Mouse (Mus musculus) liver, embryonic 14.5 days (tissue): ENCODE data around the gene Vps52. TPM values are rescaled to one million over a fixed set of nuclear protein-coding genes. Genes with fewer than 3 reads are reported as not detected.

Source experiments
- ATAC-seq: fragments of 200-750 bp; cut with Nextera tagmentation; 2 replicates; pipeline ENCODE4 v1.8.0; 2017; ENCODE audit warnings: moderate number of reproducible peaks, mild to moderate bottlenecking, moderate library complexity; ENCODE audit not compliant: insufficient read depth
- DNase-seq, 3 experiments: peaks; one replicate each; pipeline ENCODE4 v3.0.0-alpha.2; 2012 to 2013; ENCODE audit warnings: low read depth in 3 of 3, low spot score in 3 of 3
- H3K27ac ChIP-seq: fragments of 300-500 bp; sonication (generic); 2 replicates; pipeline ENCODE4 v1.5.1; 2014; ENCODE audit warnings: moderate library complexity, mild to moderate bottlenecking, control low read depth, inconsistent platforms
- H3K27me3 ChIP-seq: fragments of 300-500 bp; sonication (generic); 2 replicates; pipeline ENCODE4 v1.6.1; 2014; ENCODE audit warnings: mild to moderate bottlenecking, low read length, moderate library complexity; ENCODE audit not compliant: control insufficient read depth, insufficient read depth
- H3K36me3 ChIP-seq: fragments of 300-500 bp; sonication (generic); replicated peaks from 2 replicates; pipeline ENCODE4 v1.6.1; 2014; ENCODE audit warnings: low read depth; ENCODE audit not compliant: control insufficient read depth, insufficient read depth
- H3K4me1 ChIP-seq, 2 experiments: fragments of 200-500 bp in 1 of 2; fragments of 300-500 bp in 1 of 2; sonication (generic) in 1 of 2; replicated peaks; 2 replicates each; pipeline ENCODE4 v1.6.1; 2012 to 2014; ENCODE audit warnings: antibody characterized with exemption in 1 of 2, inconsistent platforms in 1 of 2, low read length in 1 of 2; ENCODE audit not compliant: control insufficient read depth in 2 of 2, insufficient read depth in 2 of 2
- H3K4me2 ChIP-seq: fragments of 300-500 bp; sonication (generic); 2 replicates; pipeline ENCODE4 v1.6.1; 2014; ENCODE audit warnings: low read depth, mild to moderate bottlenecking, control low read depth, moderate library complexity
- H3K4me3 ChIP-seq, 2 experiments: fragments of 200-500 bp in 1 of 2; fragments of 300-500 bp in 1 of 2; sonication (generic) in 1 of 2; 2 replicates each; pipeline ENCODE4 v1.5.1; 2012 to 2014; ENCODE audit warnings: low read depth in 2 of 2, low read length in 2 of 2, mild to moderate bottlenecking in 2 of 2, control low read depth in 1 of 2, inconsistent platforms in 1 of 2, moderate library complexity in 1 of 2; ENCODE audit not compliant: insufficient read depth in 1 of 2
- H3K9ac ChIP-seq: fragments of 300-500 bp; sonication (generic); replicated peaks from 2 replicates; pipeline ENCODE4 v1.6.1; 2014; ENCODE audit warnings: mild to moderate bottlenecking, control low read depth, moderate library complexity
- H3K9me3 ChIP-seq: fragments of 300-500 bp; sonication (generic); 2 replicates; pipeline ENCODE4 v1.6.1; 2016; ENCODE audit warnings: low read length, mixed read lengths; ENCODE audit not compliant: control insufficient read depth
- EP300 ChIP-seq: IDR thresholded peaks from 2 replicates; pipeline ENCODE4 v1.6.1; 2016; ENCODE audit warnings: antibody characterized with exemption, low read depth
- WGBS: fragments of 180-500 bp; shearing (Covaris S2); extraction: QIAGEN DNeasy Blood & Tissue Kit; methylation state at CpG from one replicate; pipeline ENCODE4 v1.1.7; 2014; ENCODE audit not compliant: insufficient replicate concordance; 5-methylcytosine and 5-hydroxymethylcytosine counted together
- polyA plus RNA-seq, 2 experiments: library from polyadenylated mRNA; depleted of rRNA in 1 of 2; stranded (reverse) in 1 of 2; unstranded in 1 of 2; fragments of >200 nt; fragmentation: Nextera tagmentation in 1 of 2; extraction: Ambion mirVana in 1 of 2; gene quantifications; 2 replicates each; pipeline versions ENCODE4 v1.2.1 to v1.2.3; 2012 to 2014

Vps52 gene
- polyA plus RNA-seq, 2 experiments: 15.2 to 17.4 TPM

GRCm38 (mm10) chr17:34013436-34013835, 57.8 kb downstream of the Vps52 start:
- Histone ChIP-seq H3K9me3 (no peaks in the 10 kb centered on the region; the same call in 1 of the 2 replicates), H3K36me3 (no peaks in the 10 kb centered on the region), H3K27me3 (no peaks in the 10 kb centered on the region), H3K4me3 (no peak overlapping the region), H3K9ac (no peak overlapping the region), H3K27ac (no peak overlapping the region), H3K4me2 (no peak overlapping the region), H3K4me1 (no peaks in the 10 kb centered on the region)
- WGBS: 78% methylated on average over 8 of the region's 8 CpGs
- TF ChIP-seq EP300: no peak
- ATAC-seq: no peak
- no peak for DNase-seq

Other genes with a start within 250 kb of the Vps52 start
Only the 30 nearest of the 33 such genes appear.
- gene Rab11b, start 195.3 kb upstream of the Vps52 start, polyA plus RNA-seq (2012; rRNA removed): 91.1 and 101 TPM in 2 replicates
- 62.6 and 74.3 TPM in 2 replicates for gene Rab11b, start 195.3 kb upstream of the Vps52 start, polyA plus RNA-seq (2014; fragmentation: Nextera tagmentation; extraction: Ambion mirVana)
- gene Angptl4, start 174.0 kb upstream of the Vps52 start, polyA plus RNA-seq (2012; rRNA removed): 6.1 and 6.3 TPM in 2 replicates
- 12.8 and 15.2 TPM in 2 replicates for gene Angptl4, start 174.0 kb upstream of the Vps52 start, polyA plus RNA-seq (2014; fragmentation: Nextera tagmentation; extraction: Ambion mirVana)
- gene Kank3, start 145.3 kb upstream of the Vps52 start, polyA plus RNA-seq (2012; rRNA removed): 7.1 and 7.6 TPM in 2 replicates
- gene Kank3, start 145.3 kb upstream of the Vps52 start, polyA plus RNA-seq (2014; fragmentation: Nextera tagmentation; extraction: Ambion mirVana): 7.3 and 7.7 TPM in 2 replicates
- gene Rps28, start 131.2 kb upstream of the Vps52 start, polyA plus RNA-seq (2012; rRNA removed): 593 and 901 TPM in 2 replicates
- gene Rps28, start 131.2 kb upstream of the Vps52 start, polyA plus RNA-seq (2014; fragmentation: Nextera tagmentation; extraction: Ambion mirVana): 693 and 702 TPM in 2 replicates
- gene Ndufa7, start 131.2 kb upstream of the Vps52 start, polyA plus RNA-seq (2012; rRNA removed): 146 and 149 TPM in 2 replicates
- 271 and 282 TPM in 2 replicates for gene Ndufa7, start 131.2 kb upstream of the Vps52 start, polyA plus RNA-seq (2014; fragmentation: Nextera tagmentation; extraction: Ambion mirVana)
- gene Cd320, start 112.7 kb upstream of the Vps52 start, polyA plus RNA-seq (2012; rRNA removed): 5.2 and 6.7 TPM in 2 replicates
- gene Cd320, start 112.7 kb upstream of the Vps52 start, polyA plus RNA-seq (2014; fragmentation: Nextera tagmentation; extraction: Ambion mirVana): 16.1 and 16.9 TPM in 2 replicates
- not detected in 2 replicates for gene Gm7029, start 82.0 kb upstream of the Vps52 start, polyA plus RNA-seq (2012; rRNA removed)
- gene Gm7029, start 82.0 kb upstream of the Vps52 start, polyA plus RNA-seq (2014; fragmentation: Nextera tagmentation; extraction: Ambion mirVana): not detected in 2 replicates
- 37.2 and 40.8 TPM in 2 replicates for gene Kifc1, start 65.2 kb upstream of the Vps52 start, polyA plus RNA-seq (2012; rRNA removed)
- 7.2 and 7.9 TPM in 2 replicates for gene Kifc1, start 65.2 kb upstream of the Vps52 start, polyA plus RNA-seq (2014; fragmentation: Nextera tagmentation; extraction: Ambion mirVana)
- 0.36 and 0.44 TPM in 2 replicates for gene Platr17, start 50.7 kb upstream of the Vps52 start, polyA plus RNA-seq (2012; rRNA removed)
- gene Platr17, start 50.7 kb upstream of the Vps52 start, polyA plus RNA-seq (2014; fragmentation: Nextera tagmentation; extraction: Ambion mirVana): 0.20 and 0.29 TPM in 2 replicates
- 11.1 and 14.7 TPM in 2 replicates for gene Daxx, start 46.4 kb upstream of the Vps52 start, polyA plus RNA-seq (2012; rRNA removed)
- gene Daxx, start 46.4 kb upstream of the Vps52 start, polyA plus RNA-seq (2014; fragmentation: Nextera tagmentation; extraction: Ambion mirVana): 14.8 and 15.3 TPM in 2 replicates
- 10.4 and 10.6 TPM in 2 replicates for gene Tapbp, start 39.9 kb upstream of the Vps52 start, polyA plus RNA-seq (2012; rRNA removed)
- gene Tapbp, start 39.9 kb upstream of the Vps52 start, polyA plus RNA-seq (2014; fragmentation: Nextera tagmentation; extraction: Ambion mirVana): 24.0 and 28.7 TPM in 2 replicates
- gene Zbtb22, start 39.9 kb upstream of the Vps52 start, polyA plus RNA-seq (2012; rRNA removed): 10.6 and 12.1 TPM in 2 replicates
- 4.7 and 4.8 TPM in 2 replicates for gene Zbtb22, start 39.9 kb upstream of the Vps52 start, polyA plus RNA-seq (2014; fragmentation: Nextera tagmentation; extraction: Ambion mirVana)
- 17.0 and 19.6 TPM in 2 replicates for gene Rgl2, start 26.3 kb upstream of the Vps52 start, polyA plus RNA-seq (2012; rRNA removed)
- 4.9 and 5.9 TPM in 2 replicates for gene Rgl2, start 26.3 kb upstream of the Vps52 start, polyA plus RNA-seq (2014; fragmentation: Nextera tagmentation; extraction: Ambion mirVana)
- gene Pfdn6, start 15.5 kb upstream of the Vps52 start, polyA plus RNA-seq (2012; rRNA removed): 36.8 and 62.4 TPM in 2 replicates
- 103 TPM in 2 replicates for gene Pfdn6, start 15.5 kb upstream of the Vps52 start, polyA plus RNA-seq (2014; fragmentation: Nextera tagmentation; extraction: Ambion mirVana)
- 17.3 and 18.9 TPM in 2 replicates for gene Wdr46, start 15.2 kb upstream of the Vps52 start, polyA plus RNA-seq (2012; rRNA removed)
- gene Wdr46, start 15.2 kb upstream of the Vps52 start, polyA plus RNA-seq (2014; fragmentation: Nextera tagmentation; extraction: Ambion mirVana): 8.0 and 11.6 TPM in 2 replicates
- gene B3galt4, start 4.3 kb upstream of the Vps52 start, polyA plus RNA-seq (2012; rRNA removed): 1.1 and 1.3 TPM in 2 replicates
- 1.1 and 1.8 TPM in 2 replicates for gene B3galt4, start 4.3 kb upstream of the Vps52 start, polyA plus RNA-seq (2014; fragmentation: Nextera tagmentation; extraction: Ambion mirVana)
- 829 and 1,098 TPM in 2 replicates for gene Rps18, start 189 bp downstream of the Vps52 start, polyA plus RNA-seq (2012; rRNA removed)
- gene Rps18, start 189 bp downstream of the Vps52 start, polyA plus RNA-seq (2014; fragmentation: Nextera tagmentation; extraction: Ambion mirVana): 1,411 and 1,430 TPM in 2 replicates
- gene H2-K1, start 44.5 kb downstream of the Vps52 start, polyA plus RNA-seq (2012; rRNA removed): 124 and 137 TPM in 2 replicates
- gene H2-K1, start 44.5 kb downstream of the Vps52 start, polyA plus RNA-seq (2014; fragmentation: Nextera tagmentation; extraction: Ambion mirVana): 107 and 108 TPM in 2 replicates
- 7.6 and 9.7 TPM in 2 replicates for gene Ring1, start 68.9 kb downstream of the Vps52 start, polyA plus RNA-seq (2012; rRNA removed)
- gene Ring1, start 68.9 kb downstream of the Vps52 start, polyA plus RNA-seq (2014; fragmentation: Nextera tagmentation; extraction: Ambion mirVana): 1.2 and 1.7 TPM in 2 replicates
- 30.6 and 32.8 TPM in 2 replicates for gene H2-Ke6, start 72.2 kb downstream of the Vps52 start, polyA plus RNA-seq (2012; rRNA removed)
- gene H2-Ke6, start 72.2 kb downstream of the Vps52 start, polyA plus RNA-seq (2014; fragmentation: Nextera tagmentation; extraction: Ambion mirVana): 22.3 and 24.9 TPM in 2 replicates
- 27.0 and 28.1 TPM in 2 replicates for gene Slc39a7, start 75.9 kb downstream of the Vps52 start, polyA plus RNA-seq (2012; rRNA removed)
- 25.1 and 26.5 TPM in 2 replicates for gene Slc39a7, start 75.9 kb downstream of the Vps52 start, polyA plus RNA-seq (2014; fragmentation: Nextera tagmentation; extraction: Ambion mirVana)
- gene Rxrb, start 76.0 kb downstream of the Vps52 start, polyA plus RNA-seq (2012; rRNA removed): 15.2 and 16.5 TPM in 2 replicates
- 6.0 and 7.2 TPM in 2 replicates for gene Rxrb, start 76.0 kb downstream of the Vps52 start, polyA plus RNA-seq (2014; fragmentation: Nextera tagmentation; extraction: Ambion mirVana)
- 0.22 and 0.55 TPM in 2 replicates for gene Col11a2, start 83.6 kb downstream of the Vps52 start, polyA plus RNA-seq (2012; rRNA removed)
- gene Col11a2, start 83.6 kb downstream of the Vps52 start, polyA plus RNA-seq (2014; fragmentation: Nextera tagmentation; extraction: Ambion mirVana): 0.06 and 0.20 TPM in 2 replicates
- gene H2-Oa, start 136.5 kb downstream of the Vps52 start, polyA plus RNA-seq (2012; rRNA removed): 0.45 and 0.51 TPM in 2 replicates
- gene H2-Oa, start 136.5 kb downstream of the Vps52 start, polyA plus RNA-seq (2014; fragmentation: Nextera tagmentation; extraction: Ambion mirVana): 0.29 and 0.51 TPM in 2 replicates
- 2.5 and 3.1 TPM in 2 replicates for gene H2-DMa, start 163.7 kb downstream of the Vps52 start, polyA plus RNA-seq (2012; rRNA removed)
- gene H2-DMa, start 163.7 kb downstream of the Vps52 start, polyA plus RNA-seq (2014; fragmentation: Nextera tagmentation; extraction: Ambion mirVana): 4.4 and 5.5 TPM in 2 replicates
- 46.8 and 48.7 TPM in 2 replicates for gene Brd2, start 166.8 kb downstream of the Vps52 start, polyA plus RNA-seq (2012; rRNA removed)
- 28.8 and 37.5 TPM in 2 replicates for gene Brd2, start 166.8 kb downstream of the Vps52 start, polyA plus RNA-seq (2014; fragmentation: Nextera tagmentation; extraction: Ambion mirVana)
- gene H2-DMb2, start 187.5 kb downstream of the Vps52 start, polyA plus RNA-seq (2012; rRNA removed): 0.40 and 0.58 TPM in 2 replicates
- gene H2-DMb2, start 187.5 kb downstream of the Vps52 start, polyA plus RNA-seq (2014; fragmentation: Nextera tagmentation; extraction: Ambion mirVana): 0.13 and 0.33 TPM in 2 replicates
- gene H2-DMb1, start 197.3 kb downstream of the Vps52 start, polyA plus RNA-seq (2012; rRNA removed): 1.2 TPM in 2 replicates
- 0.79 and 0.86 TPM in 2 replicates for gene H2-DMb1, start 197.3 kb downstream of the Vps52 start, polyA plus RNA-seq (2014; fragmentation: Nextera tagmentation; extraction: Ambion mirVana)
- 1.9 TPM in 2 replicates for gene Tap1, start 231.7 kb downstream of the Vps52 start, polyA plus RNA-seq (2012; rRNA removed)
- 2.0 and 2.5 TPM in 2 replicates for gene Tap1, start 231.7 kb downstream of the Vps52 start, polyA plus RNA-seq (2014; fragmentation: Nextera tagmentation; extraction: Ambion mirVana)
- gene Psmb9, start 232.0 kb downstream of the Vps52 start, polyA plus RNA-seq (2012; rRNA removed): 3.8 and 5.8 TPM in 2 replicates
- 6.0 and 7.5 TPM in 2 replicates for gene Psmb9, start 232.0 kb downstream of the Vps52 start, polyA plus RNA-seq (2014; fragmentation: Nextera tagmentation; extraction: Ambion mirVana)